Mouse (Mus musculus) embryonic facial prominence, embryonic 11.5 days (tissue): Measurements from ENCODE around the gene Erp27. TPM values are rescaled to one million over a fixed set of nuclear protein-coding genes. Genes with fewer than 3 reads are reported as not detected.

Source experiments
- ATAC-seq: fragments of 200-750 bp; cut with Nextera tagmentation; replicated peaks from 2 replicates; pipeline ENCODE4 v1.8.0; 2017; ENCODE audit warnings: low read depth; ENCODE audit not compliant: insufficient number of reproducible peaks, low FRiP score, low TSS enrichment
- DNase-seq: peaks from one replicate; pipeline ENCODE4 v3.0.0-alpha.2; 2015; ENCODE audit warnings: low spot score
- H3K27ac ChIP-seq: fragments of 300-500 bp; sonication (generic); replicated peaks from 2 replicates; pipeline ENCODE4 v1.5.1; 2014; ENCODE audit warnings: mild to moderate bottlenecking, low read depth, low read length, control low read depth
- H3K27me3 ChIP-seq: fragments of 300-500 bp; sonication (generic); 2 replicates; pipeline ENCODE4 v1.6.1; 2014; ENCODE audit warnings: mild to moderate bottlenecking, low read length, moderate library complexity, mixed read lengths; ENCODE audit not compliant: control insufficient read depth, insufficient read depth
- H3K36me3 ChIP-seq: fragments of 300-500 bp; sonication (generic); replicated peaks from 2 replicates; pipeline ENCODE4 v1.6.1; 2014; ENCODE audit warnings: low read depth, mild to moderate bottlenecking, low read length, moderate library complexity, mixed read lengths; ENCODE audit not compliant: control insufficient read depth, insufficient read depth
- H3K4me1 ChIP-seq: fragments of 300-500 bp; sonication (generic); 2 replicates; pipeline ENCODE4 v1.6.1; 2014; ENCODE audit warnings: low read length, mixed read lengths; ENCODE audit not compliant: control insufficient read depth, insufficient read depth
- H3K4me2 ChIP-seq: fragments of 300-500 bp; sonication (generic); 2 replicates; pipeline ENCODE4 v1.6.1; 2014; ENCODE audit warnings: low read depth, mild to moderate bottlenecking, control low read depth, low read length, moderate library complexity
- H3K4me3 ChIP-seq: fragments of 300-500 bp; sonication (generic); 2 replicates; pipeline ENCODE4 v1.5.1; 2014; ENCODE audit warnings: low read depth, low read length, control low read depth
- H3K9ac ChIP-seq: fragments of 300-500 bp; sonication (generic); replicated peaks from 2 replicates; pipeline ENCODE4 v1.6.1; 2014; ENCODE audit warnings: mild to moderate bottlenecking, control low read depth, low read length
- H3K9me3 ChIP-seq: fragments of 300-500 bp; sonication (generic); replicated peaks from 2 replicates; pipeline ENCODE4 v1.6.1; 2016; ENCODE audit warnings: mild to moderate bottlenecking, low read length, inconsistent platforms, mixed read lengths; ENCODE audit not compliant: control insufficient read depth
- WGBS: fragments of 180-500 bp; shearing (Covaris S2); extraction: QIAGEN DNeasy Blood & Tissue Kit; methylation state at CpG from one replicate; pipeline ENCODE4 v1.1.7; 2014; 5-methylcytosine and 5-hydroxymethylcytosine counted together
- polyA plus RNA-seq: library from polyadenylated mRNA; unstranded; fragments of >200 nt; fragmentation: Nextera tagmentation; extraction: Ambion mirVana; gene quantifications from 2 replicates; pipeline ENCODE4 v1.2.1, GENCODE M21; 2014

The Erp27 gene
- polyA plus RNA-seq, 1 experiment from 2014 or later: not detected

DNA sequence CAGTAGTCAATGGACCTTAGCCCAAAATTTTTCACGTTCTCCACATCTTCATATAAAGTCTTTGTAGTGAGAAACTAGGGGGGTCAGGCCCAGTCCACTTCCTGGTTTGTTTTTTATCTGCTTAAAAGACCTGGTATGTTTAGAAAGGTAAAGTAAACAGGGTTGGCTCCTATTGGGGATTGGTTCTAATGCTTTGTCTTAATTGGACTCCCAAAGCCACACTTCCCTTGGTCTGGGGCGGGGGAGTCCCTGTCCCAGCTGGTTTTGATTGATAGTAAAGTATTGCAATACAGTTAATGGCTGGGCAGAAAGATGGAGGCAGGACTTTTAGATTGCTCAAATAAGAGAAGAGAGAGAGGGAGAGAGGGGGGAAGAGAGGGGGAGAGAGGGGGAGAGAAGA, 21.0 kb downstream of the Erp27 start:
- no peak for ATAC-seq
- Histone ChIP-seq H3K9ac (no peak overlapping the region), H3K4me3 (no peak overlapping the region), H3K36me3 (no peaks in the 10 kb centered on the region), H3K4me1 (no peaks in the 10 kb centered on the region), H3K9me3 (no peaks in the 10 kb centered on the region), H3K27ac (no peak overlapping the region), H3K4me2 (no peak overlapping the region), H3K27me3 (no peaks in the 10 kb centered on the region)
- no peak for DNase-seq
- WGBS: 73% methylated on average over 2 of the region's 2 CpGs

DNA sequence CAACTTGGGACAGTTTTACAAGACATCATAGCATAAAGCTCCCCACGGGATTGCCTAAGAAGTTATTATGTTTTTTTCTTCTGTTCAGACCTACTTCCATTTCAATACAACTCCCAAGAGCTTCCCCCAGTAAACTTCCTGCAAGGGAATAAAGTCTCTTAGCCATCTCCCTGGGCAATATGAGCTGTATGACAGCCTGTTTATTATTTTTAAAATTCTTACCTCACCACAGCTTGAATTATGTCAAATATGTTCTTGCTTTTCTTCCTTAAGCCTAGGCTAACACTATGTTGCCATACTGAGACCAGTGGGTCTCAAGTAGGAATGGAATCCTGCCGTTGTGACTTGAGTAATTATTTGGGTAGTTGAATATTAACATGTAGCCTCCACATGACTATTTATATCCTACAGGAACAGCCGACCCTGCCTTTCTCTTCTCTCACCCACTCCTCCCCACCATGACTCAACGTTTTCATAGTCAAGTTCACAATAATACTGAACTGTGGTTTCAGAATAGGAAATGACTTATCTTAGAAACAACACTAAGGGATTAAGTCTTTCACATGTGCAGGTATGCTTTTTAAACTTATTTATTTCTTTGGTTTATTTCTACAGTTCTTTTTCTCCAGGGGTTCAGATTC, 21.5 kb downstream of the Erp27 start:
- no peaks in the 10 kb centered on the region for H3K9me3 ChIP-seq
- no peaks in the 10 kb centered on the region for H3K36me3 ChIP-seq
- H3K27ac ChIP-seq: no peak overlapping the region
- H3K9ac ChIP-seq: no peak overlapping the region
- H3K4me3 ChIP-seq: no peak overlapping the region
- H3K4me1 ChIP-seq: no peaks in the 10 kb centered on the region
- DNase-seq (no peak), ATAC-seq (no peak)
- no peak overlapping the region for H3K4me2 ChIP-seq
- 70% methylated on average over 4 of the region's 4 CpGs for WGBS
- no peaks in the 10 kb centered on the region for H3K27me3 ChIP-seq

DNA sequence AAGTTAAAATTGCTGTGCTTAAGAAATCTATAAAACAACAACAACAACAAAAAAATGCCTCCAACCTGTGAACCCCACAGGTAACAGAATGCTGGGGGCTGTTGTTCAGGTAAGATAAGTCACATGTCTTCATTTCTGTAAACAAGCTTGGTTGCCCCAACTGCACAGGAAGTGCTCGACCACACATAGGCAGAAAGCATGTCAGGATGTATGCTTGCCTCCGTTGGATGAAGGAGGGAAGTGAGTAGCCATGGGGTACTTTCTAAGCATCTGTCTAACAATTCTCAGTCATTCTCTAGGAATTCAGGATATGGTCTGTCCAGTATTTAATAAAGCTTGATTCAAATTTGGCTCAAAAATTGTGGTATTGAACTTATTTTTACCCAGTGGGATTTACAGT, 23.0 kb downstream of the Erp27 start:
- H3K4me2 ChIP-seq: no peak overlapping the region
- H3K27ac ChIP-seq: no peak overlapping the region
- WGBS: 62% methylated on average over 2 of the region's 2 CpGs
- no peaks in the 10 kb centered on the region for H3K9me3 ChIP-seq
- ATAC-seq (no peak), DNase-seq (no peak)
- H3K9ac ChIP-seq: no peak overlapping the region
- no peaks in the 10 kb centered on the region for H3K36me3 ChIP-seq
- H3K4me3 ChIP-seq: no peak overlapping the region
- H3K4me1 ChIP-seq: no peaks in the 10 kb centered on the region
- no peaks in the 10 kb centered on the region for H3K27me3 ChIP-seq

DNA sequence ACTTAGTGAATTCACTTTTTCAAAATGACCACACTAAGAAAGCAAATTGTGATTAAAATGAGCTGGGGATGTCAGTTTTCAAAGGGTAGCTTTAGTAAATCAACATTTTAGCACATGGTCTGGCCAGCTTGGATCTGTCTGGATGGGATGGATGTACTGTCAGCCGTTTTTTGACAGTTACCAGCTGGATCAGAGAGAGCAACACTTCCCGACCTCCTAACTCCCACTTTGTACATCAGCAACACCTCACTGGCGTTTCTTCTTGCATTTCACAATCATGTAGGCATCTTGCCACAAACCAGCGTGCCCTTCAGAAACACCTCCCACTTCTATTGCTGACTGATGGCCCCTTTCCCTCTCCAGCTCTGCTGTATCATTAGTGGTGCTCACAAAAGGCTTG, 23.8 kb downstream of the Erp27 start:
- DNase-seq (no peak), ATAC-seq (no peak)
- Histone ChIP-seq H3K9ac (no peak overlapping the region), H3K4me2 (no peak overlapping the region), H3K9me3 (no peaks in the 10 kb centered on the region), H3K4me1 (no peaks in the 10 kb centered on the region), H3K27me3 (no peaks in the 10 kb centered on the region), H3K4me3 (no peak overlapping the region), H3K27ac (no peak overlapping the region), H3K36me3 (no peaks in the 10 kb centered on the region)
- WGBS: 56% methylated on average over 4 of the region's 4 CpGs

DNA sequence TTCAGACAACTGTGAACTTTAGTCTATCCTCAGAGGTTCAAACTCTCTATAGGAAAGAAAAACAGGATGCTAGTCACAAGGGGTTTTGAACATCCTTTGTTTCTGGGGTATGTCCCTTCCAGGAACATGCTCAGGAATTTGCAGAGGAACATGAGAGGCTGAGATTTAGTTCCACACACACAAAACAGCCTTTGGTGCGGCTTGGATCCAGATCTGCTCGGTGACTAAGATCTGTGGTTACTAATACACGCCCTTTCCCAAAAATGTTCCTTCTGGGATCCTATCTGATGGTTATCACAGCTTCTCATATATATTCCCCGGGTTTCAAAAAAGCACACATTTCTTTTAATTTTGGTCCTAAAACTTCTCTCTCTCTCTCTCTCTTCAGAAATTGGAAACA, 24.2 kb downstream of the Erp27 start:
- Histone ChIP-seq H3K4me2 (no peak overlapping the region), H3K27me3 (no peaks in the 10 kb centered on the region), H3K27ac (no peak overlapping the region), H3K9ac (no peak overlapping the region), H3K36me3 (no peaks in the 10 kb centered on the region), H3K9me3 (no peaks in the 10 kb centered on the region), H3K4me1 (no peaks in the 10 kb centered on the region), H3K4me3 (no peak overlapping the region)
- no peak for DNase-seq
- no peak for ATAC-seq
- WGBS: 76% methylated on average over 4 of the region's 4 CpGs

DNA sequence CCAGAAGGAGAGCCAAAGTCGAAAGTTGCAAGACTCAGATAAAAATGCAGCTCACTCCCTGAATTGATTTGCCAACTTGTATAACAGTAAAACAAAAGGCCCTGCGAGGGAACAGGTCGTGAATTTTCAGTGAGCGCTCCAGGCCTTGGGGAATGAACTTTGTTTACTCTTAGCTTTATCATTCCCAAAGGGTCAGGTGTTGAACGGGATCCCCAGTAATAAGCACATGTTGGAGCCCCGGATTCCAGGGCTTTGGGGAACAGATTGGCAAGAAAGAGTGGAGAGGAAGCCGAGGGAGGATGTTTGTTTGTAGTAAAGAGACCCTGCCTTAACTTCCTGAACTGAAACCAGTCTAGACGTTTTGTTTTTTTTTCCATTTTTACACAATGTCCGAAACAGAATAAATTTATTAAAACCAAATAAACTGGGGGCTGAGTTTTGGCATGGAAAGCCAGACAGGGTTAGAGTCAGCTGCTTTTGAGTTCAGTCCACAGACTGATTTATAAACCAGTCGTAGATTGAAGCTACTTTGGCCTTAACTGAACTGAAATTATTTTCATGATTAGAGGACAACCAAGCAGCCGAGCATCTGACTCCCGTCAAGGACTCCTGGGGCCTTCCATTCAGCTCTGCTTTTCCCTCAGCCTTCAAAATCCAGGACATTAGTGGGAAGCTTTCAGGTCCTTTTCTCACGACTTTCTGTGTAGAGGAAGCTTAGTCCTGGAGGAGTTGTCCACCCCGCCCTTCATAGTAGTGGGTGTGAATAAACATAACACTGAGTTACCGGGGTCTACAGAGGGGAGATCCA, 27.2 kb downstream of the Erp27 start:
- H3K4me1 ChIP-seq: no peaks in the 10 kb centered on the region
- no peak overlapping the region for H3K9ac ChIP-seq
- no peak for DNase-seq
- no peaks in the 10 kb centered on the region for H3K9me3 ChIP-seq
- no peak for ATAC-seq
- no peaks in the 10 kb centered on the region for H3K27me3 ChIP-seq
- no peak overlapping the region for H3K4me3 ChIP-seq
- H3K27ac ChIP-seq: no peak overlapping the region
- no peak overlapping the region for H3K4me2 ChIP-seq
- 56% methylated on average over 15 of the region's 15 CpGs for WGBS
- no peaks in the 10 kb centered on the region for H3K36me3 ChIP-seq

DNA sequence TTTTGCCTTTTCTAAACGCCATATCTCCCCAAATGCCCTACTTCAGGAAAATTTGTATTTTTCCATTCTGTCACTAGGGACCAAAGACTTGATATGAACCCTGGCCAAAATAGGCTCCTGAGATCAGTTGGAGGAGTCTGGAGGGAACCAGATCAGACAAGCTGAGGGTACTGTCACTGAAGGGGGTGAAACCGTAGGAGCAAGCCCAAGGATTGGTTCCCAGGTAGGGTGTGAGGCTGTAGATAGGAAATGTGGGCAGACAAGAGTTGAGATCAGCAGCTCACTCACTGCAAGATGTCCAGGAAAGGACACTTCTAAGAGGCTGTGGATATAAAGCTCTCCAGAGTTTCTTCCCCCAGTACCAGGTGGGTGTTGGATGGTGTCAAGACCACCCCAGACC, 30.0 kb downstream of the Erp27 start:
- no peak overlapping the region for H3K27ac ChIP-seq
- whole genome bisulfite sequencing: 86% methylated on average over 2 of the region's 2 CpGs
- no peaks in the 10 kb centered on the region for H3K27me3 ChIP-seq
- no peak overlapping the region for H3K4me2 ChIP-seq
- no peaks in the 10 kb centered on the region for H3K4me1 ChIP-seq
- H3K9me3 ChIP-seq: no peaks in the 10 kb centered on the region
- no peak for DNase-seq
- H3K9ac ChIP-seq: no peak overlapping the region
- no peaks in the 10 kb centered on the region for H3K36me3 ChIP-seq
- no peak overlapping the region for H3K4me3 ChIP-seq
- no peak for ATAC-seq

DNA sequence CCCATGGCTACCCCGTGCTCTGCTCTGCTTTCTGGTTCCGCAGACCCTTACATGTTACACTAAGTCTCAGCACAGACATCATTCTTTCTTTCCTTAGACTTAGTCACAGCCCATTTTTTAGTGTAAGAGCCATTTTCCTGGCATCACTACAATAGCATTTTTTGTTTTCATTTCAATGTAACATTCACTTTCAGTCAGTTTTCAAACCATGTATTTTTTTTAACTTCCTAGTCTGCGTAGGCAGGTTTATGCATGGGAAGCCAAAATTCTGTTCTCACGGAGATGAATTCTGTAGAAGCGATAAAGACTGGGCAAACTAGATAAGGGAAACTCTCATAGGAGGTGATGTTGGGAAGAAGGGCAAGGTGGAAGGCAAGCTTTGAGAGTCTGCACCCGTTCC, 32.4 kb downstream of the Erp27 start:
- Histone ChIP-seq H3K9me3 (no peaks in the 10 kb centered on the region), H3K4me2 (no peak overlapping the region), H3K4me1 (no peaks in the 10 kb centered on the region), H3K9ac (no peak overlapping the region), H3K36me3 (no peaks in the 10 kb centered on the region), H3K4me3 (no peak overlapping the region), H3K27ac (no peak overlapping the region), H3K27me3 (no peaks in the 10 kb centered on the region)
- DNase-seq (no peak), ATAC-seq (no peak)
- WGBS: 93% methylated on average over 6 of the region's 6 CpGs
